Mouse (Mus musculus) ES-E14 (cell line): ENCODE measurements at regions not wholly inside any gene's neighbourhood (a gene's known extent, or its start where the extent isn't known, plus 50 kb on each side); places are given as distances from the start of the nearest gene placed in this dataset.

Experiments used
- CHD2 ChIP-seq: IDR thresholded peaks from 2 replicates; pipeline ENCODE4 v1.6.1; 2014; ENCODE audit warnings: mild to moderate bottlenecking, low read depth, low read length, inconsistent platforms
- HCFC1 ChIP-seq: IDR thresholded peaks from 2 replicates; pipeline ENCODE4 v1.6.1; 2012; ENCODE audit warnings: low read length, inconsistent platforms, borderline replicate concordance; ENCODE audit not compliant: insufficient read depth
- ZC3H11A ChIP-seq: IDR thresholded peaks from 2 replicates; pipeline ENCODE4 v1.6.1; 2012; ENCODE audit warnings: low read depth, mild to moderate bottlenecking, inconsistent platforms, low read length, borderline replicate concordance
- ZNF384 ChIP-seq: IDR thresholded peaks from 2 replicates; pipeline ENCODE4 v1.6.1; 2012; ENCODE audit warnings: low read depth, low read length, inconsistent platforms

DNA sequence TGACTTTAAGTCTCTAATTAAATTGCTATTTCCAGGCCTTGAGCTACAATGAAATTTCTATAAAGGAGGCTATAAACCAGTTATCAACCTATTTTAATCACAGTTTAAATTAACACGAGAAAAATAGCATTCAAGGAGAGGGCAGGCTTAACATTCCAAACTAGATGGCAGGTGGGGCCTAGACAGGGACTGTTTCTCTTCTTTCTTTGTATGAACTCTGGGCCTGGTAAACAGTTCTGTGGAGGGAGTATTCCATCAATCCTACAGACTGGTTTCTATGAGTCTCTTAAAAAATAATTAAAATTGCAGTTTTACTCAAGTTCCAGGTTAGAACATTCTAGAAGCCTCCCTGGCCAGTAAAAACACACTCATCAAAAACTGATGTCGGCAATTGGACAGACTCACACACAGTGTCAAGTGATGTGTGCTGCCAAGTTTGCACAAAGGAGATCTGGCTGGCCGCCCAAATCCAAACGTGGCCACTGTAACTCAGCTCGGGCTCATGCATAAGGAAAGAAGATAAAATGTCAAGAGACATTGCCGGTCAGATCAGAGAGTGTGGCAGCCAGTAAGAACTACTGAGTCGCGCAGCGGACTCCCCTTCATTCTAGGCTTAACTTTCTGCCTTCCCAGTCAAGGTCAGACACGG is 206.5 kb upstream of the Sash1 start:
- TF ChIP-seq ZNF384 (no peak), CHD2 (no peak), HCFC1 (no peak), ZC3H11A (no peak)
